Mouse (Mus musculus): ENCODE measurements at regions not wholly inside any gene's neighbourhood (a gene's known extent, or its start where the extent isn't known, plus 50 kb on each side); places are given as distances from the start of the nearest gene placed in this dataset.

DNA sequence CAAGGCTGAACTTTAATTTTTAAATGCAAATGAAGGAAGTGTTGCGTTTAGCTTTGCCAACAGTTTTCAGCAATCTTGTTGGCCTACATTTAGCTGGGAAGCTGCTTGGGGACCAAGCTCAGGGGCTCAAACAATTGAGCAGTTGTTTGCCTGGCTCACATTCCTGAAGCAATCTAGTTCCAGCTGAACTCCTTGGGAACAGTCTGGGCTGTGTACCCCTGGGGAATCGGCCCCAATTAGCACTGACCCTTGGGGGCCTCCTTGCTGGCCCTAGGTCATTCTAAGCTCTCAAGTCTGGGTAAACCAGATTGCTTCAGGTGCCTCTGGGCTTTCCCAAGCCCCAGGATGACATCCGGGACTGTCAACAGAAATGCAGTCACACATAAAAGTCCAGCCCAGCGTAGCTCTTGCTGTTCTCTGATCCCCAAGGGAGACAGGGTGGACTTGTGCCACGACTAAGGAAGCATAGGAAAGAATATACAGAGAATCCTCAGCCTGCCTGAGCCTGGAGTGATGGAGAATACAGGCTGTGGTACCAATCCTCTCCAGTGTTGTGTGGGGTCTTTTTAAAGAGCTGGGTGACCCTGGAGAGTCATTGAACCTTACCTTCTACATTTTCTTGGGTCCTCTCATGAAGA, 440.4 kb downstream of the Sox2 start:
- TF ChIP-seq POLR2A (IDR thresholded peaks at IDR 0.05; ENCODE audit: insufficient read depth, low read depth, low read length), result no peak
- TF ChIP-seq CTCF (IDR thresholded peaks at IDR 0.05), result no peak

All from heart, adult 2 months (tissue).